Mouse (Mus musculus) cortical plate, adult 2 months (tissue): ENCODE measurements at regions not wholly inside any gene's neighbourhood (a gene's known extent, or its start where the extent isn't known, plus 50 kb on each side); places are given as distances from the start of the nearest gene placed in this dataset.

Experiments used
- CTCF ChIP-seq: fragments of 200-500 bp; IDR thresholded peaks from 2 replicates; pipeline ENCODE4 v1.5.1; 2011; ENCODE audit warnings: mild to moderate bottlenecking, control low read depth, low read length; ENCODE audit not compliant: insufficient read depth; ENCODE audit errors: extremely low read depth
- POLR2A ChIP-seq: fragments of 200-500 bp; IDR thresholded peaks from 2 replicates; pipeline ENCODE4 v1.6.1; 2011; ENCODE audit warnings: mild to moderate bottlenecking, low read length, control low read depth; ENCODE audit not compliant: insufficient read depth; ENCODE audit errors: extremely low read depth

DNA sequence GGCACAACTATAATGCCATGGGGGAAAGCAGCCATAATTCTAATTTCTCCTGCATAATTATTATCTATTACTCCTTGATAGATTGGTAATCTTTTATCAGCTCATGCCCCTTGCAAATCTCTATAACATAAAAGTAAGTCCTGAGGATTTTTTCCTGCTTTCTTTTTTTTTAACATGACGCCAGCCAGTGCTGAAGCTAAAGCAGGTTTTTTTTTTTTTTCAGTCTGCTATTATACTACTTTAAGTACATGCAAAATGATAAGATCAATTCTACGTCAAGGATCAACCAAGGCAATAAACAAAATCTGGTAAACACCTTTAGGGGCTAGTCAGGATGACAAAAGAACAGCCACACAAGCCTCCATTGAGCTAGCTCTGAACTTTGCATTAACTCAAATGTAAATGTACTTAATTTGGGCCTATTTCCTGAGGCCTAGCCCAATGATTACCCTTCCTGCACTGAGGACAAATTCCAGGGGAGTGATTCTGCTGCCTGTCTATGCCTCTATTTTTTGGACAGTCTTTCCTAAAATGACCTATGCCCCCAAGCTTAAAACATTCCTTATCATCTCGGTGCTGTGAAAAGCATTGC lies 434.8 kb downstream of the 1810013L24Rik start:
- TF ChIP-seq CTCF (no peak), POLR2A (no peak)
